Mouse (Mus musculus) stomach, embryonic 15.5 days (tissue): ENCODE results near the gene Gm20388. TPM values are rescaled to one million over a fixed set of nuclear protein-coding genes. Genes with fewer than 3 reads are reported as not detected.

Source experiments
- ATAC-seq: fragments of 200-750 bp; cut with Nextera tagmentation; 2 replicates; pipeline ENCODE4 v1.8.0; 2017; ENCODE audit warnings: low read depth, moderate number of reproducible peaks, moderate TSS enrichment; ENCODE audit not compliant: insufficient read depth, low FRiP score
- H3K27ac ChIP-seq: fragments of 300-500 bp; sonication (generic); 2 replicates; pipeline ENCODE4 v1.5.1; 2015; ENCODE audit warnings: mild to moderate bottlenecking, inconsistent platforms
- H3K27me3 ChIP-seq: fragments of 300-500 bp; sonication (generic); replicated peaks from 2 replicates; pipeline ENCODE4 v1.6.1; 2015; ENCODE audit warnings: inconsistent platforms
- H3K36me3 ChIP-seq: fragments of 300-500 bp; sonication (generic); 2 replicates; pipeline ENCODE4 v1.6.1; 2015; ENCODE audit warnings: inconsistent platforms
- H3K4me1 ChIP-seq: fragments of 300-500 bp; sonication (generic); 2 replicates; pipeline ENCODE4 v1.6.1; 2015; ENCODE audit warnings: inconsistent platforms
- H3K4me2 ChIP-seq: fragments of 300-500 bp; sonication (generic); 2 replicates; pipeline ENCODE4 v1.6.1; 2015; ENCODE audit warnings: mild to moderate bottlenecking, inconsistent platforms
- H3K4me3 ChIP-seq: fragments of 300-500 bp; sonication (generic); replicated peaks from 2 replicates; pipeline ENCODE4 v1.5.1; 2015; ENCODE audit warnings: inconsistent platforms
- H3K9ac ChIP-seq: fragments of 300-500 bp; sonication (generic); 2 replicates; pipeline ENCODE4 v1.6.1; 2015; ENCODE audit warnings: inconsistent platforms
- H3K9me3 ChIP-seq: fragments of 300-500 bp; sonication (generic); 2 replicates; pipeline ENCODE4 v1.6.1; 2016; ENCODE audit warnings: inconsistent platforms
- WGBS: fragments of 180-500 bp; shearing (Covaris S2); methylation state at CpG from one replicate; pipeline ENCODE4 v1.1.7; 2015; 5-methylcytosine and 5-hydroxymethylcytosine counted together
- polyA plus RNA-seq: library from polyadenylated mRNA; unstranded; fragments of >200 nt; fragmentation: Nextera tagmentation; extraction: Ambion mirVana; gene quantifications from 2 replicates; pipeline ENCODE4 v1.2.1, GENCODE M21; 2015

The Gm20388 gene
- polyA plus RNA-seq, 1 experiment from 2014 or later = not detected

DNA sequence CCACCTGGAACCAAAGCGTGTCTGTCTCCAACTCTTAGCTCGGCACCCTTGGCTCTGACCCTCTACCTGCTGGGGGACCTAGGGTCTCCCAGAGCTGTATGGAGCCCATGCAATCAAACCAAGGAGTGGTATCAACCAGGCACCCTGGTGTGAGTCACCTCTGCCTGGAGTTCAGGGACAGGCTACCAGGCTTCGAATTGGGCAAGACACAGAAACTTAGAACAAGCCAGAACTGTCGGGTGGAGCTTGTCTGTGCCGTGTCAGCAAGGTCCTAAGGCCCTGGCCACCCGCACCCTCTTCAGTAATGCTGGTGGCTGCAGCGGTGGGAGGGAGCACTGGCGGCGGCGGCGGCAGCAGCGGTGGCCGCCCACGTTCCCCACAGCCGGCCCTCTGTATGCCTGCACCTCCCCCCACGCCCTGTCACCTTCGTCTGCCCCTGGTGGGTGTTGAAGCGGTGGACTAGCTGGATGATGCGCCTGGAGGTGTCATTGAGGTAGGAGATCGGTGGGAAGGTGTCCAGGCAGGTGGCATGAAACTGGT lies 2526.0 kb downstream of the Gm20388 start:
- peaks cover 15% of the 10 kb centered on the region for H3K4me1 ChIP-seq
- ATAC-seq = no peak
- no peak overlapping the region for H3K9ac ChIP-seq
- H3K4me3 ChIP-seq = no peak overlapping the region
- H3K36me3 ChIP-seq = peaks cover 17% of the 10 kb centered on the region; the same call in 1 of the 2 replicates
- 78% methylated on average over 20 of the region's 20 CpGs for WGBS
- no peaks in the 10 kb centered on the region for H3K27me3 ChIP-seq
- H3K9me3 ChIP-seq = no peaks in the 10 kb centered on the region
- H3K4me2 ChIP-seq = no peak overlapping the region
- no peak overlapping the region for H3K27ac ChIP-seq

DNA sequence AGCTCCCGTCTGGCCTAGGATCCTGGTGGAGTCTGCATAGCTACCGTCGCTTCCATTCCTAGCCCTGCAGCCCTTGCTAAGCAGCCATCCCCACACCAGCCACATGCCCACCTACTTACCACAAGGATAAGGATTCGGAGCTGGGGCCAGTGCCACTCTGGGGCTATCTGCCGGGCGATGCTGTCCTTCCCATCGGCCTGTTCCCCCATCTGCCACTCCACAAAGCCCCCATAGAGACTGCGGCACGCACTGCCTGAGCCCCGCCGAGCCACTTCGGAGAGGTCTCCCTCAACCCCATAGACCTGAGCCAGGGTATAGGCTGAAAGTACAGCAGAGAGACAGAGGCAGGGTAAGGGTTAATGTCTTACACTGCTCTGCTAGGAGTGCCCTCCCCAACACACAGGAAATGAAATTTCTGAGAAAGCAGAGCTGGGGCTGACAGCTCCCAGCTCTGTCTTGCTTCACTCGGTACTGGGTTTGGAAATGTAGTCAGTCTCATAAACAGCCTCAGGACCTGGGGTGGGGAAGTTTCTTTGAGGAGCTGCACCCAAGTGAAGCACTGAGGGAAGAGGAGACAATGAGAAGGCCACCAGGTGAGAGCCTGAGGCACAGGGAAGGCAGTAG lies 2527.2 kb downstream of the Gm20388 start:
- H3K4me1 ChIP-seq = peaks cover 10% of the 10 kb centered on the region
- no peak for ATAC-seq
- H3K9ac ChIP-seq = no peak overlapping the region
- peaks cover 17% of the 10 kb centered on the region; the same call in 1 of the 2 replicates for H3K36me3 ChIP-seq
- 0 out of 2 replicates have a peak overlapping the region, but pooled peaks have one; percentile 6 for H3K4me2 ChIP-seq
- H3K27me3 ChIP-seq = no peaks in the 10 kb centered on the region
- WGBS = 79% methylated on average over 13 of the region's 13 CpGs
- peak overlapping the region; percentile 67 for H3K27ac ChIP-seq
- no peaks in the 10 kb centered on the region for H3K9me3 ChIP-seq
- H3K4me3 ChIP-seq = peak overlapping the region; percentile 2; the same call in 1 of the 2 replicates

DNA sequence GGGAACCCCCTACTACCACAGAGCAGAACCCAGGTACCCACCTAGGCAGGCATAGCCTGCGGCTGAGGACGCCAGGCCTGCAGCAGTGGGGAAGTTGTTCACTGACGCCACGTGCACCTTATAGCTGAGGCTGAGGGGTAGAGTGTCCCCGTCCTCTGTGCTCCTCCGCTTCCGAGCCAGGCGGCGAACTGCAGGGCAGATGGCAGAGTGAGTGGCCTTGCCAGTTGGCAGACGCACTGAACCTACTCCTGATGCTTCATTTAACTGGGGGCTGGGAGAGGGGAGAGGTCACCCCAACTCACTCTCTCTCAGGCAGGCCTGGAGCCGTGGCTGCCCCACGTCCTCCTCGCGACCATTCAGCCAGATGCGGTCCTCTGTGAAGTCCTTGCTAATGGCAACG lies 2528.7 kb downstream of the Gm20388 start:
- Histone ChIP-seq H3K9ac (no peak overlapping the region), H3K27me3 (no peaks in the 10 kb centered on the region), H3K36me3 (peaks cover 17% of the 10 kb centered on the region; the same call in 1 of the 2 replicates), H3K4me2 (no peak overlapping the region), H3K27ac (no peak overlapping the region), H3K9me3 (no peaks in the 10 kb centered on the region), H3K4me3 (no peak overlapping the region), H3K4me1 (peaks cover 6% of the 10 kb centered on the region; the same call in 1 of the 2 replicates)
- no peak for ATAC-seq
- WGBS = 95% methylated on average over 16 of the region's 16 CpGs

DNA sequence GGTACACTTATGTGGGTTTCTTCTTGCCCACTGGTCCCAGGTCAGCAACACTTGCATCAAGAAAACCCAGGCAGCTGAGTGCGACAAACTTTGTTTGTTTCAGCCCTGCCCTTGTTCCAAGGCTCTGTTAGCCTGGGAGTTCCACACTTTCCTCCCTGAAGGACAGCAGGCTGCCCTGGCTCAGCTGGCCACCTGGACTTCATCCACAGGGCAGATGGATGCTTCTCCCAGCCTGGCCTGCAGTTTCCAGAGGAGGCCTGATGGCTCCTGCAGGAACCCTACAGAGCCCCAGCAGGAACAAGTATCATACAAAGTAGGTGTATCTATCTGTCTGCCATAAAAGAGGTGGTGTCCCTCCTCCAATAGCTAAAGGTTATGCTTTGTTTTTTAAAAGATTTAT lies 2530.7 kb downstream of the Gm20388 start:
- no peak for ATAC-seq
- H3K9ac ChIP-seq = no peak overlapping the region
- H3K4me2 ChIP-seq = no peak overlapping the region
- H3K27me3 ChIP-seq = no peaks in the 10 kb centered on the region
- no peak overlapping the region for H3K4me3 ChIP-seq
- H3K27ac ChIP-seq = no peak overlapping the region
- H3K4me1 ChIP-seq = peaks cover 22% of the 10 kb centered on the region
- H3K36me3 ChIP-seq = peaks cover 8% of the 10 kb centered on the region; the same call in 1 of the 2 replicates
- WGBS = 96% methylated on average over 1 of the region's 1 CpGs
- H3K9me3 ChIP-seq = no peaks in the 10 kb centered on the region

DNA sequence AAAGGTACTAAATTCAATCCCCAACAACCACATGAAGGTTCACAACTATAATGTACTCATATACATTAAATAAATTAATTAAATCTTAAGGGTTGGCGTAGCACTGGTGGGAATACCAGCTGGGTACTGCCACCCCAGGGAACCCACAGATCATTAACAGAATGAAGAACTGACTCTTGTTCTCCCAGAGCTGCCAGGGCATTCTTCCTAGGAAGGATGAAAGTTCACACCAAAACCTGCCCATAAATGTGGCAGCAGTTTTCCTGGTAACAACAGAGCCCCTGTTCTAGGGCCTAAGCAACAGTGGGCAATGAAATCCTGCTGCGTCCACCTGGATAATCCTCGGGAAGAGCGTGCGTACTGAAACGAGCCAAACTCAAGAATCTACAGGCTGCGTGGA lies 2531.7 kb downstream of the Gm20388 start:
- Histone ChIP-seq H3K27ac (peak overlapping the region; percentile 67; the same call in 1 of the 2 replicates), H3K4me2 (peak overlapping the region; percentile 96), H3K27me3 (no peaks in the 10 kb centered on the region), H3K9me3 (no peaks in the 10 kb centered on the region), H3K4me1 (peaks cover 22% of the 10 kb centered on the region), H3K4me3 (peak overlapping the region; percentile 57), H3K36me3 (0 out of 2 replicates have a peak, but pooled peaks cover 4% of the 10 kb centered on the region), H3K9ac (peak overlapping the region; percentile 10)
- WGBS = 24% methylated on average over 7 of the region's 7 CpGs
- no peak for ATAC-seq

DNA sequence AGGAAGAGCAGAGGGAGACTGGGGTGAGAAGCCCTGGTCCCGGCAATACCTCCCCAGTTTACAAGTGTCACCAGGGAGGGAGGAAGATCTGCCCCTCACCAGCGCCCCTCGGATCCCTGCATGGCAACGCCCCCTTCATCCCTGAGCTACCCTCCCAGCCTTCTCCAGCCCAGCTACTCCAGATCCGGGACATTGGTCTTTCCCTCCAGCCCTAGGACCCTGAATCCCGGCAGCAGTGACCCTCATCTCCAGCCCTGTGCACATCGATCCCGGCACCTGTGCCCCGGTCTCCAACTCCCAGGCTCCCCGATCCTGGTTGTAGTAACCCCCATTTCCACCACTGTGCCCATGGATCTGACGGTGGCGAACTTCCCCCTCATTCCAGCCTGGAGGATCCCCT lies 2532.1 kb downstream of the Gm20388 start:
- no peak for ATAC-seq
- no peaks in the 10 kb centered on the region for H3K9me3 ChIP-seq
- 2% methylated on average over 12 of the region's 12 CpGs for WGBS

DNA sequence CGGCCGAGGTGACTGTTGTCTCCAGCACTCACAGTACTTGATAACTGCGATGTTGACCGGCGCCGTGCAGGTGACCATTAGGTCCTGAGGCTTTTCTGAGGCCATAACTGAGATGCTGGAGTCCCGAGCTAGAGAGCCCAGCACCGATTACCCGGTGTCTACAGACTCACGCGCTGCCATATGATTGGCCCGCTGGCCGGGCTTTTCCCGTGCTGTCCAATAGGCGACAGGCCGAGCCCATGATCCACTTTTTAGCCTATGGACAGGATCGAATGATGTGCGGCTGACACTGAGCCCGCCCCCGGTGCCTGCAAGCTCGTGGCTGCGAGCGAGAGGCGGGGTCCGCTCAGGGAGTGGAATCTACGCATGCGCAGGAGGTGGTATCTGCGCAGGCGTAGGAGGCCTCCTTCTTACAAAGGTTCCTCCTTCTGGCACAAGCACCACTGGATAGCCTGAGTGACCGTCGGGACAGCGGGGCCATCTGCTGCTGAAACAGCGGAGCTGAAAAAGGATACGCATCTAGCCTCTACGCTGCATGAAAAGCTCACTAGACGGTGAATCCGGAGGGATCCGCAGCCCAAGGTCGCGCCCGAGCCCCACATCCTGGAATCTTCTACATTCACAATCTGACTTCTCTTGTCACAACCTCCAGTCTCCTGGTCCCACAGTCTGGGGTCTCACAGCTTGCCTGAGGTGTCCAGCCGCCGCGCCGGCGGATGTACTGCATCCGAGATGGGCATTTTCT lies 2532.8 kb downstream of the Gm20388 start, which contains the start of gene Mvd:
Mvd (minus strand) TSS at position 161 of the 745 bp plus-strand sequence.
- Histone ChIP-seq H3K27me3 (no peaks in the 10 kb centered on the region), H3K36me3 (0 out of 2 replicates have a peak, but pooled peaks cover 4% of the 10 kb centered on the region), H3K4me1 (peaks cover 22% of the 10 kb centered on the region), H3K4me2 (peak within 1 kb of the TSS; percentile 96), H3K27ac (peak within 1 kb of the TSS; percentile 97), H3K4me3 (peak within 1 kb of the TSS; percentile 57), H3K9me3 (no peaks in the 10 kb centered on the region), H3K9ac (peak within 1 kb of the TSS; percentile 45)
- ATAC-seq = peak; percentile 96
- WGBS = under 1% methylated on average over 47 of the region's 47 CpGs

More for the DNA sequence above, 2532.1 kb downstream of the Gm20388 start:
- Histone ChIP-seq H3K27ac (peak overlapping the region; percentile 67; the same call in 1 of the 2 replicates), H3K36me3 (0 out of 2 replicates have a peak, but pooled peaks cover 4% of the 10 kb centered on the region), H3K4me2 (peak overlapping the region; percentile 96), H3K9ac (peak overlapping the region; percentile 10), H3K4me3 (peak overlapping the region; percentile 57), H3K27me3 (no peaks in the 10 kb centered on the region), H3K4me1 (peaks cover 22% of the 10 kb centered on the region)

DNA sequence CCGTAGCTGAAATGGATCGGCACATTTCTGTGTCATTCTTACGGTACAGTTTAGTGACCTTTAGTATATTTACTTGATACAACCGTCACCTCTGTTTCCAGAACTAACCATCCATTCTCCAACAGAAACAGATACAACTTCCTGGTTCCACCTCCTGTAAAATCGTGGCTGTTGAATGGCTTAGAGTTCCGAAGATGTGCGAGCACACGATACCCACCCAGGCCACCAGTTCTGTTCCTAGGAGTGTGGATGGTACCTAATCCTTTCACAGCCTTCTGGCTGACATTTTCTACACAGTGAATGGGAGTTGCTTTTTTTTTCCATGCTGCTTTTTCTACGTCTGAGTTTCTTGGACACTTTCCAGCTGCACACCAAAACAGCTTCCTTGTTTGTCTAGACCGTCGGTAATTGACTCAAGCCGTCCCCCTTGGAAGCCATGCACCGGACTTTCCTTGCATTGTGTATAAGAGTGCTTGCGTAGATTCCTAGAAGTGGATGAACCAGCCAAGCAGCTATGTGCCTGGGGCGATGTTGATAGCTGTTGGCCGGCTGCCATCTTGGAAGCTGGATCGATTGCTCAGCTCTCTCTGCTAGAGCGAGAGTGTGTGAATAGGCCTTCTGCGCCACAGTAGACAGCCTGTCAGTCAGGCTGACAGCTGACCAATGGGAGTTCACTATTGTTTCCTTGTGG lies 2533.6 kb downstream of the Gm20388 start:
- Histone ChIP-seq H3K9me3 (no peaks in the 10 kb centered on the region), H3K4me1 (peaks cover 22% of the 10 kb centered on the region), H3K9ac (peak overlapping the region; percentile 45; the same call in 1 of the 2 replicates), H3K36me3 (0 out of 2 replicates have a peak, but pooled peaks cover 4% of the 10 kb centered on the region), H3K4me3 (peak overlapping the region; percentile 57), H3K27me3 (no peaks in the 10 kb centered on the region), H3K27ac (peak overlapping the region; percentile 97), H3K4me2 (peak overlapping the region; percentile 96)
- peak; percentile 56 for ATAC-seq
- WGBS = 3% methylated on average over 19 of the region's 19 CpGs

DNA sequence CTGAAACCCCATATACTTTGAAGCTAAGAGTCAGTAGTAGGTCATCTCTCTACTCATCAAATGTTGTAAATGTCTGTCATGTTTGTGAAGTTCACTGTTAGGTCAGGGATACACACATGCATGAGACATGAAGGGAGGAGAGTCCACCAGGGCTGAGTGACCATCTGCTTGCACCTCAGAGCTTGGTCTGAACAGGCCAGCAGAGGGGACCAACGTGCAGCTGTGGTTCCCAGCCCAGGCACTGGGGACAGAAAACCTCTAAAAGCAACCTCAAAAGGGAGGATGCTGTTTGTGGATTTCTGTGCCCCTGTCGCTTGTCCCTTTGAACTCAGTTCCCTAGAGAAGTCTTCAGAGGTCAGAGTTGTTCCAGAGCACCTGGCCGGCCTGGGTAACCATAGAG lies 2534.6 kb downstream of the Gm20388 start:
- Histone ChIP-seq H3K9ac (no peak overlapping the region), H3K36me3 (no peaks in the 10 kb centered on the region), H3K9me3 (no peaks in the 10 kb centered on the region), H3K27me3 (no peaks in the 10 kb centered on the region), H3K27ac (peak overlapping the region; percentile 97; the same call in 1 of the 2 replicates), H3K4me1 (peaks cover 22% of the 10 kb centered on the region), H3K4me2 (peak overlapping the region; percentile 96; the same call in 1 of the 2 replicates), H3K4me3 (no peak overlapping the region)
- WGBS = 61% methylated on average over 3 of the region's 3 CpGs
- ATAC-seq = no peak

DNA sequence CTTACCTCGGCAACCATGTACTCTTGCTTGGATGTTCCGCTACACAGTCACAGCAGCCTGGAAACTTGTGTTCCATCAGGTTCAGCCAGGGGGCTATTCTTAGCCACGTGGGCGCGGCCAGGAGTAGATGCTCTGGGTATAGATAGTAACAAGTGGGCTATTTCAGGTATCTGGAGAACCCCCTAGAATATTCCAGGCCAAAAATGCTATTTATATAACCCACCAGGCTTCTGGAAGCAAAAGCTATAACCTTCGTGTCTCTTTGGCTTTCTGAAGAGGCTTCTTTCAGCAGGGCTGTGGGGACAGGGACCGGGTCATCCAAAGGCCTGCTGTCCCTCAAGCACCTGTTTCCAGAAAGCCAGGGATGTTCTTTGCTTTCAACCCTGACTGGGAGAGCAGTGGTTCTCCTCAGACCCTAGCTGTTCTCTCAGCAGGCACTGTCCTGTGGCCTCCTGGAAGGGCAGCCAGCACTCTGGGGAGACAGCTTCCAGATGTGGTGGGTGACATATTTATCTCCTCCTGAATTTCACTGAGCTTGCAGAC lies 2540.6 kb downstream of the Gm20388 start:
- Histone ChIP-seq H3K27ac (no peak overlapping the region), H3K4me2 (no peak overlapping the region)

DNA sequence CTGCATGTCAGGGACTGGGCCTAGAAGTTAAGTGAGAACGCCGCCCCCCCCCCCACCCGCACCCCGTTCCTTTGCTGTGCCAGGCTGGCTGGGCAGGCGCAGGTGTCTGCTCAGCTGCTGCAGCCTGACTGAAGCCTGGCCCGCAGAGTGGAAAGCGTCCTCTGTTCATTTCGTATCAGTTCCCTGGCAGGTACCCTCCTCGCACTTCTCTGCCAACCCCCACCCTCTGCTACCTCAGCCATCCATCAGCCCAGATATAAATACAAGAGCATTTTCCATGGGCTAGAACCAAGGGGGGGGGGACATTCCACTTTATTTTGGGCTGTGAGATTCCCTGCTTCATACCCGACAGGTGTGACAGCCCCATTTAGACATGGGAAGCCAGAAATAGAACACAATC lies 2541.5 kb downstream of the Gm20388 start:
- Histone ChIP-seq H3K9me3 (no peaks in the 10 kb centered on the region), H3K27me3 (no peaks in the 10 kb centered on the region), H3K4me1 (no peaks in the 10 kb centered on the region), H3K4me3 (no peak overlapping the region), H3K9ac (no peak overlapping the region), H3K4me2 (no peak overlapping the region), H3K36me3 (no peaks in the 10 kb centered on the region), H3K27ac (no peak overlapping the region)
- ATAC-seq = no peak
- 72% methylated on average over 10 of the region's 10 CpGs for WGBS

More for the DNA sequence above, 2540.6 kb downstream of the Gm20388 start:
- Histone ChIP-seq H3K4me3 (no peak overlapping the region), H3K4me1 (no peaks in the 10 kb centered on the region), H3K36me3 (no peaks in the 10 kb centered on the region), H3K9ac (no peak overlapping the region), H3K9me3 (no peaks in the 10 kb centered on the region), H3K27me3 (no peaks in the 10 kb centered on the region)
- ATAC-seq = no peak
- 70% methylated on average over 7 of the region's 7 CpGs for WGBS
